Mouse (Mus musculus) adrenal gland, postnatal 25 days (tissue): ENCODE data around the gene Zdhhc21. TPM values are rescaled to one million over a fixed set of nuclear protein-coding genes. Genes with fewer than 3 reads are reported as not detected.

Experiments used
- DNase-seq: peaks from one replicate; pipeline ENCODE4 v3.0.0; 2021; ENCODE audit warnings: mixed read lengths
- total RNA-seq: library from RNA; stranded (reverse); gene quantifications from 2 replicates; pipeline ENCODE4 v1.2.3, GENCODE M21; 2021

The Zdhhc21 gene
- total RNA-seq, 1 experiment from 2014 or later, result 22.4 TPM

GRCm38 (mm10) chr4:82864974-82865699 lies 5.4 kb upstream of the Zdhhc21 start:
- no peak for DNase-seq

- DNase-seq, result peak; percentile 8
Observed at GRCm38 (mm10) chr4:82863316-82863715, 3.6 kb upstream of the Zdhhc21 start.

GRCm38 (mm10) chr4:82861451-82861850 lies 1.7 kb upstream of the Zdhhc21 start:
- DNase-seq, result no peak

- DNase-seq, result no peak
Observed at GRCm38 (mm10) chr4:82860566-82860965, 808 bp upstream of the Zdhhc21 start.

- DNase-seq, result no peak
Observed at GRCm38 (mm10) chr4:82858431-82859010, 1.2 kb downstream of the Zdhhc21 start.

- DNase-seq, result no peak
Observed at GRCm38 (mm10) chr4:82856986-82857385, 2.8 kb downstream of the Zdhhc21 start.

GRCm38 (mm10) chr4:82853809-82854208 lies 5.9 kb downstream of the Zdhhc21 start:
- DNase-seq, result no peak

GRCm38 (mm10) chr4:82848552-82849234 lies 11.1 kb downstream of the Zdhhc21 start:
- no peak for DNase-seq

GRCm38 (mm10) chr4:82837526-82838240 lies 22.1 kb downstream of the Zdhhc21 start:
- no peak for DNase-seq

- no peak for DNase-seq
Observed at GRCm38 (mm10) chr4:82831155-82831554, 28.6 kb downstream of the Zdhhc21 start.

- DNase-seq, result no peak
Observed at GRCm38 (mm10) chr4:82829429-82829828, 30.3 kb downstream of the Zdhhc21 start.

GRCm38 (mm10) chr4:82827001-82827400 lies 32.8 kb downstream of the Zdhhc21 start:
- no peak for DNase-seq

GRCm38 (mm10) chr4:82817833-82818232 lies 41.9 kb downstream of the Zdhhc21 start:
- DNase-seq, result no peak

- no peak for DNase-seq
Observed at GRCm38 (mm10) chr4:82816351-82816750, 43.4 kb downstream of the Zdhhc21 start.

GRCm38 (mm10) chr4:82815296-82815695 lies 44.5 kb downstream of the Zdhhc21 start:
- DNase-seq, result no peak

- DNase-seq, result no peak
Observed at GRCm38 (mm10) chr4:82813356-82813755, 46.4 kb downstream of the Zdhhc21 start.

- DNase-seq, result no peak
Observed at GRCm38 (mm10) chr4:82807811-82808210, 51.9 kb downstream of the Zdhhc21 start.

GRCm38 (mm10) chr4:82806176-82806757 lies 53.5 kb downstream of the Zdhhc21 start:
- DNase-seq, result no peak

GRCm38 (mm10) chr4:82804019-82804418 lies 55.7 kb downstream of the Zdhhc21 start:
- no peak for DNase-seq

GRCm38 (mm10) chr4:82793608-82794007 lies 66.2 kb downstream of the Zdhhc21 start:
- DNase-seq, result no peak

GRCm38 (mm10) chr4:82792906-82793580 lies 66.7 kb downstream of the Zdhhc21 start:
- no peak for DNase-seq
